Mouse (Mus musculus) mouse embryonic stem cell (cell line): ENCODE data around the gene Ap5m1.
"Not testable (repeated sequence)": the region's sequence is repeated elsewhere in the genome, so short reads cannot be mapped to it uniquely, and the experiment has no call there.

Experiments
- in situ Hi-C, 2 experiments: fragments of 300-500 bp; cut with MboI; formaldehyde crosslinking; loops; 1 replicate in 1 of 2; 3 replicates in 1 of 2; pipeline ENCODE4 v1.14.3; 2019 to 2020; ENCODE audit warnings: low sequenced_read_pairs in 2 of 2, low pct_unique_long_range_greater_than_20kb in 1 of 2, mixed read lengths in 1 of 2; ENCODE audit not compliant: unreplicated experiment in 1 of 2

Ap5m1 gene

GRCm38 (mm10) chr14:49091755-49092154 is 25.9 kb downstream of the Ap5m1 start:
- in situ Hi-C loops, result not testable (repeated sequence)

- in situ Hi-C loops, result no loop called here
These were observed 52.5 kb downstream of the Ap5m1 start for GRCm38 (mm10) chr14:49118381-49118780.

GRCm38 (mm10) chr14:49121723-49122122 is 55.8 kb downstream of the Ap5m1 start:
- in situ Hi-C loops, result no loop called here

GRCm38 (mm10) chr14:49127162-49127779 is 61.4 kb downstream of the Ap5m1 start:
- in situ Hi-C loops, result no loop called here

GRCm38 (mm10) chr14:49128544-49129263 is 62.8 kb downstream of the Ap5m1 start:
- in situ Hi-C loops, result no loop called here

GRCm38 (mm10) chr14:49132391-49132790 is 66.5 kb downstream of the Ap5m1 start:
- in situ Hi-C loops, result no loop called here

- in situ Hi-C loops, result no loop called here
These were observed 72.3 kb downstream of the Ap5m1 start for GRCm38 (mm10) chr14:49138171-49138570.

GRCm38 (mm10) chr14:49140756-49141155 is 74.9 kb downstream of the Ap5m1 start:
- in situ Hi-C loops, result no loop called here
